ENCODE assay signal across 10 mouse cellular contexts in genomic region chr13:26657010-26657611, GRCm38 (mm10).
A peak's percentile ranks its signal among the peaks of the same experiment; 100 is the strongest.
DNase-seq lines count a peak whose midpoint lies in the region; ATAC-seq lines count a peak whose summit lies in the region.
"Had no signal": no experiment of that assay in that cellular context is flagged by ENCODE, and none has a peak within 500 bp of the region (broad histone marks: within the 10 kb centered on the region; RNA-seq: fewer than 3 reads in every experiment).

No protein-coding gene starts in this region.

- H3K36me3 ChIP-seq in forebrain, embryonic 16.5 days (ENCODE audit: control insufficient read depth, insufficient read depth), result no peaks in the 10 kb centered on the region

- peak; percentile 96 for ATAC-seq in forebrain, embryonic 16.5 days

- H3K9ac ChIP-seq in forebrain, embryonic 16.5 days (replicated peaks; ENCODE audit: low read depth, low read length), result no peak overlapping the region
- H3K9ac ChIP-seq: liver, embryonic 14.5 days had no signal

- no peaks in the 10 kb centered on the region for H3K27me3 ChIP-seq in forebrain, embryonic 16.5 days (replicated peaks; ENCODE audit: control insufficient read depth, insufficient read depth, low read length)

- H3K4me3 ChIP-seq in forebrain, embryonic 16.5 days (replicated peaks; ENCODE audit: low read length), result no peak overlapping the region

- H3K4me1 ChIP-seq in forebrain, embryonic 16.5 days (replicated peaks; ENCODE audit: control insufficient read depth, insufficient read depth, low read length), result peaks cover 9% of the 10 kb centered on the region

- peak; percentile 32 for DNase-seq in adrenal gland, postnatal 10 days
- no peak for DNase-seq in adrenal gland, adult 18-20 months (ENCODE audit: low spot score in 2 of 2)
- peak; percentile 69 for DNase-seq in brain, embryonic 18.5 days (ENCODE audit: low read depth, low spot score)
- peak; percentile 9 for DNase-seq in layer of hippocampus, postnatal 36 days
- no peak for DNase-seq in thymus, postnatal 4 days
- no peak for DNase-seq in spleen, postnatal 4 days (ENCODE audit: low spot score in 2 of 2)
- no peak for DNase-seq in retina, embryonic 14.5 days (ENCODE audit: low spot score)
- DNase-seq: retina, postnatal 1 day had no signal

- 13% methylated on average over 1 of the region's 1 CpGs for WGBS in forebrain, embryonic 16.5 days

- peak overlapping the region; percentile 76 for H3K27ac ChIP-seq in forebrain, embryonic 16.5 days (ENCODE audit: low read length)
- H3K27ac ChIP-seq: liver, embryonic 14.5 days had no signal

- no peak overlapping the region for H3K4me2 ChIP-seq in forebrain, embryonic 16.5 days (ENCODE audit: low read length)

- H3K9me3 ChIP-seq in forebrain, embryonic 16.5 days (ENCODE audit: control insufficient read depth, low read length), result no peaks in the 10 kb centered on the region

Comparison
In these comparisons a context has a peak if more than half of its experiments do, and no peak if none do; other contexts are left out.
1. DNase-seq: peak in adrenal gland, postnatal 10 days (single experiment), brain, embryonic 18.5 days (single experiment) and layer of hippocampus, postnatal 36 days (2 of 2); none in adrenal gland, adult 18-20 months (0 of 2), thymus, postnatal 4 days (single experiment), spleen, postnatal 4 days (0 of 2) and retina, embryonic 14.5 days (single experiment).